Mouse (Mus musculus): ENCODE measurements around the gene Dnttip2. TPM values are rescaled to one million over a fixed set of nuclear protein-coding genes. Genes with fewer than 3 reads are reported as not detected.

Dnttip2 gene
- polyA plus RNA-seq, 1 experiment from 2014 or later, result 68.1 TPM

DNA sequence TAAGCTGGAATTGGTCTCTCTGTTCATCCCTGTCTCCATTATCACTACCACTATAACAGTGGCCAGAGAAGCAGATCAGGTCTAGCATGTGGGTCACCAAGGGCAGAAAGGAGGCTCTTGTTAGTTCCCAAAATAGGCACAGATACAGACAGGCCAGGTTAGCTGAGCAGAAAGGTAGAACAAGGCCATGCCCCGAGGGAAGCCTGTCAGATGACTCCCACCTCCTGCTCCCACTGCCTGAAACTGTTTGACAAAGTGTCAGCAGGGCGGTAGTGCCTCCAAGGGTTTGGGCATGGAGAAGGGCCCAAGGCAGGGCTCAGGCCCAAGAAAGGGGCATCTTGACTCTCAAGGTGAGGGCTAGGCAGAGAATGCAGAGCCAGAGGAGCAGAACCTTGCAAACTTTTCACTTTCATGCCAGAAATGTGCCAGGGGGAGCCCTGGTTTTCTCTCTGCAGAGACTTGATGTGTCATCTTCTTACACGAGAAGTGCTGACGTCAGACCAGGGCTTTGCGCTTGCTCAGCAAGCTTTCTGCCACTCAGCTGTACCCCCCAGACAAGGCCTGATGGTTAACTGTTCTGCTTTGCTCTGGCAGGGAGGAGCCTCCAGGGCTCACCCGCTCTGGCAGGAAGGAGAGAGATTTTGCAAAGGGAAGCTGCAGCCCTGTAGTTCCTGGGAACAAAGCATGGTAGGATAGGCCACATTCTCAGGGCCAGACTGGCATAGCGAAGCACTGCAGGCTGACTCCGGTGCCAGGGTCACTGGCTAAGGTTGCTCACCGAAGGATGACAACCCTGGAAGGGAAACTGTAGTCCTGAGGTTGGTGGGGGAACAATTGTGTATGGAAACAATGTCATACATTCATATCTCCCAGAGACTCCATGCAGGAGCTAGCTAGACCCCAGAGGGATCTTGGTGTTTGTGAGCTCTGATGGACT lies 27.1 kb downstream of the Dnttip2 start:
- Histone ChIP-seq H3K4me1 (ENCODE audit: insufficient read depth, low read length) (peaks cover 11% of the 10 kb centered on the region; the same call in 1 of the 2 replicates), H3K27ac (ENCODE audit: low read length) (0 out of 2 replicates have a peak overlapping the region, but pooled peaks have one; percentile 26), H3K36me3 (ENCODE audit: insufficient read depth, low read length) (no peaks in the 10 kb centered on the region), H3K9me3 (ENCODE audit: low read length) (no peaks in the 10 kb centered on the region), H3K27me3 (ENCODE audit: insufficient read depth, low read length) (no peaks in the 10 kb centered on the region), H3K9ac (replicated peaks; ENCODE audit: low read length) (no peak overlapping the region; the same call in 1 of the 2 replicates), H3K4me3 (ENCODE audit: low read length) (no peak overlapping the region), H3K4me2 (replicated peaks; ENCODE audit: low read depth, low read length) (no peak overlapping the region)
- WGBS, result 53% methylated on average over 9 of the region's 9 CpGs
- peak; percentile 71 for ATAC-seq (ENCODE audit: low FRiP score, low TSS enrichment)

DNA sequence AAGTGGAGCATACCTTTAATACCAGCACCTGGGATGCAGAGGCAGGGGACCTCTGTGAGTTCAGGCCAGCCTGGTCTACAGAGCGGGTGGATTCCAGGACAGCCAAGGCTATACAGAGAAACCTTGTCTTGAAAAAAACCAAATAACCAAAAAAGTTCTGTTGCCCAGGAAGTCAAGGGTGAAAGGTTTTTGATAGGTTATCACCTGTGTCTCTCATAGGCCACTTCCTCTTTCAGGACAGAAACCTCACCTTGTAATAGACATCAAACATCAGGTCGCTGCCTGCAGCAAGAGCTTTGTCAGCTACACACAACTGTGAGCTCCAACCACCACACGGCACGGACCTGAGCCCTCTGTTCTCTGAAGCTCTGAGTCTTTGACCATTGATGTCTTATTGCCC lies 30.4 kb downstream of the Dnttip2 start:
- no peaks in the 10 kb centered on the region for H3K9me3 ChIP-seq (ENCODE audit: low read length)
- no peak overlapping the region for H3K4me2 ChIP-seq (replicated peaks; ENCODE audit: low read depth, low read length)
- no peaks in the 10 kb centered on the region for H3K36me3 ChIP-seq (ENCODE audit: insufficient read depth, low read length)
- 76% methylated on average over 4 of the region's 4 CpGs for WGBS
- H3K4me3 ChIP-seq (ENCODE audit: low read length), result no peak overlapping the region
- H3K27ac ChIP-seq (ENCODE audit: low read length), result no peak overlapping the region
- no peak overlapping the region for H3K9ac ChIP-seq (replicated peaks; ENCODE audit: low read length)
- H3K4me1 ChIP-seq (ENCODE audit: insufficient read depth, low read length), result peaks cover 11% of the 10 kb centered on the region; the same call in 1 of the 2 replicates
- ATAC-seq (ENCODE audit: low FRiP score, low TSS enrichment), result no peak
- H3K27me3 ChIP-seq (ENCODE audit: insufficient read depth, low read length), result no peaks in the 10 kb centered on the region

DNA sequence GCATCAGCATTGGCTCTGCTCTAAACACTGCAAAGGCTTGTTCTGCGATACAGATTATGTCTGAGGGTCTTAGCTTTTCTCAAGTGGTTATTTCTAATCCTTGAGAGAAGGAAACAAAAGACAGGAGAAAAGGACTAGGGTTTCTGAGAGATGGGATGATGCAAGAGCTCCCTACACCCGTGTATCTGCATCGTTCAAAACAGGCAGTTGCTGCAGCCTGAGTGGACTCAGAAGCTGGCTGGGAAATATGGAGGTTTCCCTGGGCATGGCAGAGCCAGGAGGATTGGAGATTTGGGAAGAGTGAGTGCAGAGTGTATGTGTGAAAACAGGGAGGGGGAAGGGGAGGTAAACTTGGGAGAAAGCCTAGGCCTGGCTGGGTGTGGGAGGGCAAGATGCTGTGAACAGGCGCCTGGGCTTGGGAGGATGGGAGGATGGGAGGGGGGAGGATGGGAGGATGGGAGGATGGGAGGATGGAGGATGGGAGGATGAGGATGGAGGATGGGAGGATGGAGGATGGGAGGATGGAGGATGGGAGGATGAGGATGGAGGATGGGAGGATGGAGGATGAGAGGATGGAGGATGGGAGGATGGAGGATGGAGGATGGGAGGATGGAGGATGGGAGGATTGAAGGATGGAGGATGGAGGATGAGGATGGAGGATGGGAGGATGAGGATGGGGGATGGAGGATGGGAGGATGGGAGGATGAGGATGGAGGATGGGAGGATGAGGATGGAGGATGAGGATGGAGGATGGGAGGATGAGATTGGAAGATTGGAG lies 33.9 kb downstream of the Dnttip2 start:
- Histone ChIP-seq H3K36me3 (ENCODE audit: insufficient read depth, low read length) (no peaks in the 10 kb centered on the region), H3K4me2 (replicated peaks; ENCODE audit: low read depth, low read length) (no peak overlapping the region), H3K4me3 (ENCODE audit: low read length) (no peak overlapping the region), H3K27ac (ENCODE audit: low read length) (no peak overlapping the region), H3K27me3 (ENCODE audit: insufficient read depth, low read length) (no peaks in the 10 kb centered on the region), H3K9ac (replicated peaks; ENCODE audit: low read length) (no peak overlapping the region), H3K9me3 (ENCODE audit: low read length) (no peaks in the 10 kb centered on the region), H3K4me1 (ENCODE audit: insufficient read depth, low read length) (no peaks in the 10 kb centered on the region)
- WGBS, result 58% methylated on average over 4 of the region's 4 CpGs
- ATAC-seq (ENCODE audit: low FRiP score, low TSS enrichment), result peak; percentile 31; the same call in 1 of the 2 replicates

DNA sequence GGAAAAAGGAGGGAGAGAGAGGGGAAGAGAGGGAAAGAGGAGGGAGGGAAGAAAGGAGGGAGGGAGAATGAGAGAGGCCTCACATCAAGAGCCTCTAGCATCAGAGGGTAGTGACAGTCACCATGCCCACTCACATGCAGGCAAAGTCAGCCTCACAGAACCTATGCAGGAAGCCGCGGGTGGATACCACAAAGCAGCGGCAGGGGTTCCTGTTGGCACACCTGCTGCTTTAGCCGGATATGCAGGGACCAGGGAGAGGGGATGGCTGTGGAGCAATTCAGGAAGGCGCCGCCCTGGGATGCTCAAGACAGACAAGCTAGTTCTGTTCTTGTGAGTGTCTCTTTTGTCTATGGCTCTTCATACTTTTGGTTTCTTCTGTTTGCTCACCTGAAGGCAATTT lies 34.8 kb downstream of the Dnttip2 start:
- Histone ChIP-seq H3K4me3 (ENCODE audit: low read length) (no peak overlapping the region), H3K9me3 (ENCODE audit: low read length) (no peaks in the 10 kb centered on the region), H3K27ac (ENCODE audit: low read length) (no peak overlapping the region), H3K4me1 (ENCODE audit: insufficient read depth, low read length) (peaks cover 5% of the 10 kb centered on the region; the same call in 1 of the 2 replicates), H3K4me2 (replicated peaks; ENCODE audit: low read depth, low read length) (no peak overlapping the region), H3K27me3 (ENCODE audit: insufficient read depth, low read length) (no peaks in the 10 kb centered on the region), H3K36me3 (ENCODE audit: insufficient read depth, low read length) (no peaks in the 10 kb centered on the region), H3K9ac (replicated peaks; ENCODE audit: low read length) (no peak overlapping the region)
- 33% methylated on average over 6 of the region's 6 CpGs for WGBS
- no peak for ATAC-seq (ENCODE audit: low FRiP score, low TSS enrichment)

DNA sequence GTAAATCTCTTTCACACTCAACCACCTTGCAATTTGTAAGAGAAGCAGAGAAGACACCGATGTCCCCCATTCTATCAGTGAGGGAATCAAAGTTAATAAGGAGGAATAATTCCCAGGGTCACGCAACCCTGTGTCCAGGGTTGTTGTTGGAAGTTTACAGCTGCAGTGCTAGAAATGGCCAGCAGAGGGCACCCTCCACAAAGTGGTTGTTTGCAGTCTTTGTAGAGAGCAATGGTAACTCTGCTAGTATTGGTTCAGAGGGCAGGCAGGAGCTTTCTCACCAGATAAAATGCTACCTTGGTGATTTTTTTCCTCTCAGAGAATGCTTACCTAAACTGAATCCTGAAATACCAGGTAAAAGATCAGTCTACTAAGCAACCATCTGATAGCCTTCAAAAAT lies 37.9 kb downstream of the Dnttip2 start:
- no peak overlapping the region for H3K4me3 ChIP-seq (ENCODE audit: low read length)
- H3K4me2 ChIP-seq (replicated peaks; ENCODE audit: low read depth, low read length), result no peak overlapping the region
- H3K9ac ChIP-seq (replicated peaks; ENCODE audit: low read length), result no peak overlapping the region
- H3K4me1 ChIP-seq (ENCODE audit: insufficient read depth, low read length), result peaks cover 8% of the 10 kb centered on the region; the same call in 1 of the 2 replicates
- H3K27me3 ChIP-seq (ENCODE audit: insufficient read depth, low read length), result no peaks in the 10 kb centered on the region
- H3K27ac ChIP-seq (ENCODE audit: low read length), result no peak overlapping the region
- ATAC-seq (ENCODE audit: low FRiP score, low TSS enrichment), result no peak; the same call in 1 of the 2 replicates
- 18% methylated on average over 2 of the region's 2 CpGs for WGBS
- no peaks in the 10 kb centered on the region for H3K9me3 ChIP-seq (ENCODE audit: low read length)
- H3K36me3 ChIP-seq (ENCODE audit: insufficient read depth, low read length), result no peaks in the 10 kb centered on the region

DNA sequence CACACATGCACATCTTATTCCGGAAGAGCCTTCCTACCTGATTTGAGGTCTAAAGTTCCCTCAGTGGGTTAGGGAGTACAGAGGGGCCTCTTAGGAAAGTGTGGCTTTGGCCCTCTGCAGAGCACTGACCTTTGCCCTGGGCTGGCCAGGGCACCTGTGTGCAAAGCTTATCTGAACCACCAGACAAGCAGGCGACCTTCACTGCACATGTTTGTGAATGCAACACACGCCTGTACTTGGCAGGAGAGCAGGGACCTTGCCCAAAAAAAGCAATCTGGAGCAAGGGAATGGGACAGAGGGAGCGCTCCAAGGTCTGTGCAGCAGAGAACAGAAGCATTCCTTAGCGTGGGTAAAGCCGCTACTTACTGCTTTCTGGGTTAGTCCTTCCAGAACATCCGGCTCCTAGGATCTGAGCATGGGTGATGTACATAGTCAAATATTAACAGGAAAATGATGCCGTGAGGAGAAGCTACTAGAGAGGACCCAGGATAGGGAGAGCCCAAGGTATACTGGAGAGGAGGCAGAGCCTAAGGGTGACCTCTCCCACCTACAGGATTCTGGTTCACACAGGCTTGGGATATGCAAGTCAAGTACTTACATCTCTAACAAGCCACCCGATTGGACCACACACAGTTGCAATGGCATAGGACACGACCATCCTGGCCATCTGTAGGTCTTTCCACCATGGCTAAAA lies 38.9 kb downstream of the Dnttip2 start:
- H3K4me2 ChIP-seq (replicated peaks; ENCODE audit: low read depth, low read length), result no peak overlapping the region
- peak; percentile 37; the same call in 1 of the 2 replicates for ATAC-seq (ENCODE audit: low FRiP score, low TSS enrichment)

DNA sequence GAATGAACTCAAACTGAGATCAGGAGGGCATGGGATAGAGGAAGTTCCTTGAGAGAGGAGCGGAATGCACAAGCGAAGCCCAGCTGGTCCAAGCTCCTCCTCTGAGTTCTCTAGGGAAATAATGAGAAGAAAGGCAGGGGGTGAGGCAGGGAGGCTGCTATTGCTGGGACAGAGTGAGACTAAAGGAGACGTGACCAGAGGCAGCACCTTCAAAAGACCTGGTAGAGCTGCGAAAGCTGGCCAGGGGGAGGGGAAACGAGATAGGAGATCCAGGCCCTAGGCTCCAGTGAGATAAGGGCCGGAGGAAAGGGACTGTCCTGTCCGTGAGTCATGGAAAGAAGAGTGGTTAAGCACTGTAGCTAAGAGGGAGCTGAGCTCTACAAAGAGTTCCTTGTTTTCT lies 39.7 kb downstream of the Dnttip2 start:
- Histone ChIP-seq H3K9me3 (ENCODE audit: low read length) (no peaks in the 10 kb centered on the region), H3K27ac (ENCODE audit: low read length) (no peak overlapping the region), H3K9ac (replicated peaks; ENCODE audit: low read length) (no peak overlapping the region), H3K4me3 (ENCODE audit: low read length) (no peak overlapping the region), H3K36me3 (ENCODE audit: insufficient read depth, low read length) (no peaks in the 10 kb centered on the region), H3K27me3 (ENCODE audit: insufficient read depth, low read length) (no peaks in the 10 kb centered on the region), H3K4me1 (ENCODE audit: insufficient read depth, low read length) (peaks cover 8% of the 10 kb centered on the region; the same call in 1 of the 2 replicates), H3K4me2 (replicated peaks; ENCODE audit: low read depth, low read length) (no peak overlapping the region)
- 69% methylated on average over 7 of the region's 7 CpGs for WGBS
- ATAC-seq (ENCODE audit: low FRiP score, low TSS enrichment), result no peak

More for the DNA sequence above, 38.9 kb downstream of the Dnttip2 start:
- Histone ChIP-seq H3K27ac (ENCODE audit: low read length) (no peak overlapping the region), H3K4me3 (ENCODE audit: low read length) (no peak overlapping the region), H3K4me1 (ENCODE audit: insufficient read depth, low read length) (peaks cover 8% of the 10 kb centered on the region; the same call in 1 of the 2 replicates), H3K27me3 (ENCODE audit: insufficient read depth, low read length) (no peaks in the 10 kb centered on the region), H3K36me3 (ENCODE audit: insufficient read depth, low read length) (no peaks in the 10 kb centered on the region), H3K9ac (replicated peaks; ENCODE audit: low read length) (no peak overlapping the region), H3K9me3 (ENCODE audit: low read length) (no peaks in the 10 kb centered on the region)
- WGBS, result 69% methylated on average over 10 of the region's 10 CpGs

DNA sequence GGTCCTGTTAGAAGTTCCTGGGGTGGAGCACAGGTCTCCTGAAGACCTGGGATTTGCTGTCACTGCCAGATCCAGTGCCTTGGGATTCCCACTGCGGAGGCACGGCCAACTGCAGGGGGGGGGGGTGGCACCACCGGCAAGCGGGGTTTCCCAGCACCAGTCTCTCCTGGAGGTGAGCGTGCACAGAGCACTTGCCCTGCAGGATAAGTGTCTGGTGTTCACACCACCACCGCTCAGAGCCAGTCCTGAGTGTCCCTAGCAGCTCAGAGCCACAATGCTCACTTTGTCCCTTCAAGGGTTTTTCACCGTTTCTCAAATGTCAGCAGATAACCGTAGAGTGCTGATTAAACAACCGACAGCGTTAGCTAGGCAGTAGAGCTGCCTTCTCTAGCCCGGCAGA lies 42.4 kb downstream of the Dnttip2 start:
- 24% methylated on average over 11 of the region's 11 CpGs for WGBS
- no peak overlapping the region for H3K4me3 ChIP-seq (ENCODE audit: low read length)
- H3K4me2 ChIP-seq (replicated peaks; ENCODE audit: low read depth, low read length), result peak overlapping the region; percentile 19; the same call in 1 of the 2 replicates

DNA sequence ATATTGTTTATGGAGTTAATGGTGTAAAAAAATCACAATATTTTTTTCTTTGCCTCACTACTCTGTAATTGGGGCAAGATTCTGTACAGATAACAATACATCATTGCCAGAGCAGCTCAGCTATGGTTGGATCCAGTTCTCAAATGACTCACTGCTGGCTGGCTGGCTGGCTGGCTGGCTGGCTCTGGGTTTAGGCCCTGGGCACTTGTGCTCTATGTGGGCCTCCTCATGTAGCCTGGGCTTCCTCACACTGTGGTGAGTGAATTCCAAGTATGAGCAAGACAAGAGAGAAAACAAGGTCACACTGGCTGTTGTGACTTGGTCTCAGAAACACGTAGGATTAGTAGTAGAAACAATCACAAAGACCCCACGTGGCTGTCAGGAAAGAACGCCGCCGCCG lies 43.2 kb downstream of the Dnttip2 start:
- no peak overlapping the region for H3K4me2 ChIP-seq (replicated peaks; ENCODE audit: low read depth, low read length)
- no peaks in the 10 kb centered on the region for H3K9me3 ChIP-seq (ENCODE audit: low read length)
- no peak overlapping the region for H3K9ac ChIP-seq (replicated peaks; ENCODE audit: low read length)
- no peak overlapping the region for H3K4me3 ChIP-seq (ENCODE audit: low read length)
- 86% methylated on average over 6 of the region's 6 CpGs for WGBS
- H3K27me3 ChIP-seq (ENCODE audit: insufficient read depth, low read length), result no peaks in the 10 kb centered on the region
- 0 out of 2 replicates have a peak overlapping the region, but pooled peaks have one; percentile 39 for H3K27ac ChIP-seq (ENCODE audit: low read length)
- no peak for ATAC-seq (ENCODE audit: low FRiP score, low TSS enrichment)
- H3K4me1 ChIP-seq (ENCODE audit: insufficient read depth, low read length), result peaks cover 13% of the 10 kb centered on the region
- no peaks in the 10 kb centered on the region for H3K36me3 ChIP-seq (ENCODE audit: insufficient read depth, low read length)

More for the DNA sequence above, 42.4 kb downstream of the Dnttip2 start:
- peaks cover 8% of the 10 kb centered on the region; the same call in 1 of the 2 replicates for H3K4me1 ChIP-seq (ENCODE audit: insufficient read depth, low read length)
- peak overlapping the region; percentile 10; the same call in 1 of the 2 replicates for H3K9ac ChIP-seq (replicated peaks; ENCODE audit: low read length)
- H3K27ac ChIP-seq (ENCODE audit: low read length), result peak overlapping the region; percentile 25; the same call in 1 of the 2 replicates
- ATAC-seq (ENCODE audit: low FRiP score, low TSS enrichment), result 0 out of 2 replicates have a peak, but pooled peaks have one; percentile 14
- no peaks in the 10 kb centered on the region for H3K36me3 ChIP-seq (ENCODE audit: insufficient read depth, low read length)
- no peaks in the 10 kb centered on the region for H3K27me3 ChIP-seq (ENCODE audit: insufficient read depth, low read length)
- no peaks in the 10 kb centered on the region for H3K9me3 ChIP-seq (ENCODE audit: low read length)

Data from kidney, embryonic 16.5 days (tissue).